Mouse (Mus musculus) hindbrain, embryonic 16.5 days (tissue): Measurements from ENCODE around the gene Tcta. TPM values are rescaled to one million over a fixed set of nuclear protein-coding genes. Genes with fewer than 3 reads are reported as not detected.
A peak's percentile ranks its signal among the peaks of the same experiment; 100 is the strongest.

ENCODE experiments used
- ATAC-seq: fragments of 200-750 bp; cut with Nextera tagmentation; 2 replicates; pipeline ENCODE4 v1.8.0; 2017; ENCODE audit warnings: moderate TSS enrichment, moderate library complexity
- H3K27ac ChIP-seq: fragments of 300-500 bp; sonication (generic); 2 replicates; pipeline ENCODE4 v1.5.1; 2014; ENCODE audit warnings: low read depth, mild to moderate bottlenecking, control low read depth, low read length, moderate library complexity
- H3K27me3 ChIP-seq: fragments of 300-500 bp; sonication (generic); replicated peaks from 2 replicates; pipeline ENCODE4 v1.6.1; 2014; ENCODE audit warnings: low read length; ENCODE audit not compliant: control insufficient read depth, insufficient read depth
- H3K36me3 ChIP-seq: fragments of 300-500 bp; sonication (generic); 2 replicates; pipeline ENCODE4 v1.6.1; 2014; ENCODE audit warnings: mild to moderate bottlenecking, low read length, moderate library complexity, mixed read lengths; ENCODE audit not compliant: control insufficient read depth, insufficient read depth
- H3K4me1 ChIP-seq: fragments of 300-500 bp; sonication (generic); 2 replicates; pipeline ENCODE4 v1.6.1; 2014; ENCODE audit warnings: low read depth, low read length; ENCODE audit not compliant: control insufficient read depth, insufficient read depth
- H3K4me2 ChIP-seq: fragments of 300-500 bp; sonication (generic); 2 replicates; pipeline ENCODE4 v1.6.1; 2014; ENCODE audit warnings: mild to moderate bottlenecking, low read length, control low read depth, moderate library complexity
- H3K4me3 ChIP-seq: fragments of 300-500 bp; sonication (generic); 2 replicates; pipeline ENCODE4 v1.5.1; 2014; ENCODE audit warnings: mild to moderate bottlenecking, low read length, control low read depth, moderate library complexity
- H3K9ac ChIP-seq: fragments of 300-500 bp; sonication (generic); 2 replicates; pipeline ENCODE4 v1.6.1; 2014; ENCODE audit warnings: low read depth, mild to moderate bottlenecking, control low read depth, low read length, moderate library complexity
- H3K9me3 ChIP-seq: fragments of 300-500 bp; sonication (generic); 2 replicates; pipeline ENCODE4 v1.6.1; 2014; ENCODE audit warnings: mild to moderate bottlenecking, low read length, moderate library complexity; ENCODE audit not compliant: control insufficient read depth
- WGBS: fragments of 180-500 bp; shearing (Covaris S2); extraction: QIAGEN DNeasy Blood & Tissue Kit; methylation state at CpG from one replicate; pipeline ENCODE4 v1.1.7; 2014; 5-methylcytosine and 5-hydroxymethylcytosine counted together
- polyA plus RNA-seq: library from polyadenylated mRNA; unstranded; fragments of >200 nt; fragmentation: Nextera tagmentation; extraction: Ambion mirVana; gene quantifications from 2 replicates; pipeline ENCODE4 v1.2.1, GENCODE M21; 2015

Tcta gene
- 51.6 and 57.2 TPM in 2 replicates for polyA plus RNA-seq

DNA sequence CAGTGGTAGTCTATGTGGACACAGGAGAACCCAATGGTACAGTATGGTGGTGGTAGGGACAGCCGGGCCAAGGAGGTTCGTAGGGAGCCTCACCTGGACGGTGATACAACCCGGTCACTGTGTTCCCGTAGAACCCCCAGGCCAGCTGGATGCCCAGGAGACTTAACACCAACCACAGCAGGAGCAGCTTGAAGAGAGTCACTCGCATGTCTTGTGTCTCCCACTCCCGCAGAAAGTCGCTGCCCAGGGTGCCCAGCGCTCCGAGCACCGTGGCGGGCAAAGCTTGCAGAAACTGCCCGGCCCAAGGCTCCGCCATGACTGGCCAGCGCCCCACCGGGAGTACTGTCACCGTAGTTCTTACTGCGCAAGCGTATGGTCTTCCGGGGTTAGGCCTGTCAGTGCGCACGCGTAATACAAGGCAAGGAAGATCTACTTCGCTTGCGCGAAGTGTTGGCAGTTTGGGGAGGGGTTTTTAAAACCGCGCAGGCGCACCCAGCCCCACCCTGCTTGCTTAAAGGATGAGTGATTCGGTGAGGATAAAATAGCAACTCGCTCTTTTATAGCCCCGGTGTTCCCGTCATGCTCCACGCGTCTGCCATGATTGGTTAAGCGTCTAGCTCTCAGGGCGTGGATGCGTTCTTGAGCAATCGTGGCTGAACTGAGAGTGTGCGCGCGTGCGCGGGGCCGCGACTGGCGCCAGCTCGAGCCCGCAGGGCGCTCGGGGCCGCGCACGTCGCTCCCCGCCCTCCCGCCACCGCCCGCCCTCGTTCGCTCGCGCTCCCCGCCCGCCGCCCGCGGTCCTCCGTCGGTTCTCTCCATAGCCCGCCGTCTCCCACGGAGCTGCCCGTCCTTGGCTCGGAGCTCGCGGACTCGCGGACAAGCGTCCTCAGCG, at the start of gene Tcta, which contains the start of gene Rhoa:
TSS of gene Tcta (minus strand) at position 532 of the 892 bp plus-strand sequence.
TSS of gene Rhoa (plus strand) at position 501 of the 892 bp plus-strand sequence.
- H3K4me3 ChIP-seq: peak within 1 kb of the TSS; percentile 79
- no peaks in the 10 kb centered on the region for H3K9me3 ChIP-seq
- H3K9ac ChIP-seq: peak within 1 kb of the TSS; percentile 97
- WGBS: 0% methylated on average over 80 of the region's 81 CpGs
- ATAC-seq: peak; percentile 98
- H3K36me3 ChIP-seq: peaks cover 19% of the 10 kb centered on the region
- peak within 1 kb of the TSS; percentile 96 for H3K4me2 ChIP-seq
- no peaks in the 10 kb centered on the region for H3K27me3 ChIP-seq
- peaks cover 28% of the 10 kb centered on the region for H3K4me1 ChIP-seq
- peak within 1 kb of the TSS; percentile 100 for H3K27ac ChIP-seq

DNA sequence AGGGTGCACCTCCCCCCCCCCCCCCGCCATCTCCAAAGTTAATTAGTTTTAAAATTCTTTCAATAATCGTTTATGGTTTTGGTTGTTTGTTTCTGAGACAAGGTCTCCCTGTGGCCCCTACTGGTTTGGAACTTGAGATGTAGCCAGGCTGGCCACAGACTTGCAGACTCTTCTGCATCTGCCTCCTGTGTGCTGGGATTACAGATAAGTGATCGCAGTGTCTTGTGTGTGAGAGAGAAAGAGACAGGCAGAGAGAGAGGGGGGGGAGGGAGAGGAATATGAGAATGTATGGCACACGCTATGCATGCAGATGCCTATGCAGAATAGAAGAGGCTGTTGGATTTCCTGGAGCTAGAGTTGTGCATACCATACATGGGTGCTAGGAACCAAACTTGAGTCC, 43.8 kb upstream of the Tcta start:
- Histone ChIP-seq H3K4me1 (peaks cover 11% of the 10 kb centered on the region), H3K4me2 (no peak overlapping the region), H3K9ac (no peak overlapping the region), H3K9me3 (no peaks in the 10 kb centered on the region), H3K4me3 (no peak overlapping the region), H3K27ac (no peak overlapping the region), H3K36me3 (peaks cover 34% of the 10 kb centered on the region), H3K27me3 (no peaks in the 10 kb centered on the region)
- 91% methylated on average over 4 of the region's 4 CpGs for WGBS
- no peak for ATAC-seq

DNA sequence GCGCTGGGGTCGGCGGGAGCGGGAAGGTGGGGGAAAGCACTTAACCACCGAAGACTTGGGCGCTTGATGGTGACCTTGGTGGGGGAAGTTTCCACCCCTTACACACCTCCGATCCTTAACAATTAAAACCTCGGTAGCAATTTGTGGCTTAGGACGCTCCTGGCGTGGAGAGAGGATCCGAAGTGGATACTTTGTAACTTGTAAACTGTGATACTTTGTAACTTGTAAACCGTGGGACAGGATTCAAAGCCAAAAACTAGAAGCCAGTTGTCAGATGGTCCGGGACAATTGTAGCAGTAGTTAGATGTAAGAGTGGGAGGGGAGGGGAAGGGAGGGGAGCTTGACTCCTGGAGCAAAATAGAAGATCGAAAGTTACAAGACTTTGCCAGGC, 42.3 kb upstream of the Tcta start:
- no peaks in the 10 kb centered on the region for H3K9me3 ChIP-seq
- peaks cover 11% of the 10 kb centered on the region for H3K4me1 ChIP-seq
- H3K27ac ChIP-seq: peak overlapping the region; percentile 98
- peaks cover 24% of the 10 kb centered on the region for H3K36me3 ChIP-seq
- ATAC-seq: no peak
- H3K27me3 ChIP-seq: no peaks in the 10 kb centered on the region
- H3K9ac ChIP-seq: peak overlapping the region; percentile 90
- H3K4me3 ChIP-seq: peak overlapping the region; percentile 99
- 7% methylated on average over 14 of the region's 14 CpGs for WGBS
- peak overlapping the region; percentile 92 for H3K4me2 ChIP-seq

DNA sequence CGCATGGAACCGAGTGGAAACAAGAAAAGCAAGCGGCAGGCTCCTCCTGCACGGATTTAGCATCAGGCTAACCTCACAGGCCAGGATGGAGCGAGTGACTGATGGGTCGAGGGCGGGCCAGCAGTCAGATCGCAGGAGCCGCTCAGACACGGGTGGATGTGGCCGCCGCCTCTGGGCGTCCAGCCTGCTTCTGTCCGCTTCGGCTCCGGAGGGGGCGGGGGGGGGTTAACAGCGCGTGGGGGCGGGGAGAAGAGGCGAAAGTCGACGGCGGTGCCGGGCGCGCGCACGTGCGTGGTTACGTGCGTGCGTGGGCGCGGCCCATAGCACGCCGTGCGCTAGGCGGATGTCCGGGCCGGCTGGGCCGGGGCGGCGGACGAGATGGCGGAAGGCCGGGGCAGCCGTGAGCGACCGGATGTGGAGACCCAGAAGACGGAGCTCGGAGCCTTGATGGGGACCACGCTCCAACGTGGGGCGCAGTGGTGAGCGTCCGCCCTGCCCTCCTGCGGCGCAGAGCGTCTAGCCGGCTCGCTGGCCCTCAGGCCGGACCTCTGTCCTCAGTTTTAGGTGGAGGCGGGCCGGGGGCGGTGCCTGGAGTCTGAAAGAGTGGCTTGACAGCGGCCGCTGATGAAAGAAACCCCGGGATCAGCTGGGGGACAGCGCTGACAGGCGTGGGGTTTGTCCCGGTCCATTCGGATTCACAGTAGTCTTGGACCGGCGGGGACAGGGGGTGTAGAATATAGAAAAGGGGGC, 41.8 kb upstream of the Tcta start, which contains the start of gene Usp4:
TSS of gene Usp4 (plus strand) at position 314 of the 750 bp plus-strand sequence.
- H3K27me3 ChIP-seq: no peaks in the 10 kb centered on the region
- H3K4me3 ChIP-seq: peak within 1 kb of the TSS; percentile 99
- H3K4me2 ChIP-seq: peak within 1 kb of the TSS; percentile 92
- peak within 1 kb of the TSS; percentile 90 for H3K9ac ChIP-seq
- WGBS: under 1% methylated on average over 55 of the region's 75 CpGs
- H3K4me1 ChIP-seq: peaks cover 11% of the 10 kb centered on the region
- no peaks in the 10 kb centered on the region for H3K9me3 ChIP-seq
- H3K36me3 ChIP-seq: peaks cover 20% of the 10 kb centered on the region
- H3K27ac ChIP-seq: peak within 1 kb of the TSS; percentile 98
- peak; percentile 97 for ATAC-seq

DNA sequence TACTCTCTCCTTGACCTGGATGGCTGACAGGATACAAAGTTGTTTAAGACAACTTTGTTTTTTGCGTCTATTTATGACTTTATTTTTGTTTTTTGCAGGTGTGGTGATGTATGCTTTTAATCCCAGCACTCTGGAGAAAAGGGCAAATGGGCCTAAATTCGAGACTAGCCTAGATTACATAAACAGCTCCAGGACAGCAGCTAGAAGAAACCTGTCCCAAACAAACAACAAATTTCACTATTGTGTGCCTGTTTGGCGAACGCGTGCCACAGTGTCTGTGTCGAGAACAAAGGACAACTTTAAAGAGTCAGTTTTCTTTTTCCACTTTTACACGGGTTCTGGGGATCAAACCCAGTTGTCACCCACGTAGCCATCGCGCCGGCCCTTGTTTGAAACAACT, 41.1 kb upstream of the Tcta start:
- peaks cover 17% of the 10 kb centered on the region for H3K36me3 ChIP-seq
- peak overlapping the region; percentile 98 for H3K27ac ChIP-seq
- WGBS: 5% methylated on average over 11 of the region's 11 CpGs
- no peak for ATAC-seq
- H3K9ac ChIP-seq: peak overlapping the region; percentile 90
- peak overlapping the region; percentile 92 for H3K4me2 ChIP-seq
- H3K27me3 ChIP-seq: no peaks in the 10 kb centered on the region
- no peaks in the 10 kb centered on the region for H3K9me3 ChIP-seq
- H3K4me3 ChIP-seq: peak overlapping the region; percentile 99
- peaks cover 11% of the 10 kb centered on the region for H3K4me1 ChIP-seq

DNA sequence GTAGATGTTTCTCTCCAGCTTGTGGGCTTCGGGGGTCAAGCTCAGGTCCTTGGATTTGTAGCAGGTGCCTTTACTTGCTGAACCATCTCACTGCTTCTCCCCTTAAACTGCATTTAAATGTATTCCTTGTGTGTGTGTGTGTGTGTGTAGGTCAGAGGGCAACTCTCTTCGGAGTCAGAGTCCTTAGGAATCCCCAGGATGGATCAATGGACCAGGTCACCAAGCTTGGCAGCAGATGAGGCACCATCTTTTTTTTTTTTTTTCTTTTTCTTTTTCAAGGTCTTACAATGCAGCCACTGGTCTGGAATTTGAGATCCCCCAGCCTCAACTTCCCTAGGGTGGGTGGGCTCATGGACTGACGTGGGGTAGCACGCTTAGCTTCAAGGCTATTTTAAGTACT, 38.5 kb upstream of the Tcta start:
- peaks cover 21% of the 10 kb centered on the region for H3K4me1 ChIP-seq
- no peaks in the 10 kb centered on the region for H3K36me3 ChIP-seq
- no peaks in the 10 kb centered on the region for H3K27me3 ChIP-seq
- no peak overlapping the region for H3K4me2 ChIP-seq
- H3K9me3 ChIP-seq: no peaks in the 10 kb centered on the region
- no peak overlapping the region for H3K27ac ChIP-seq
- no peak overlapping the region for H3K4me3 ChIP-seq
- WGBS: 85% methylated on average over 4 of the region's 4 CpGs
- ATAC-seq: no peak
- no peak overlapping the region for H3K9ac ChIP-seq

DNA sequence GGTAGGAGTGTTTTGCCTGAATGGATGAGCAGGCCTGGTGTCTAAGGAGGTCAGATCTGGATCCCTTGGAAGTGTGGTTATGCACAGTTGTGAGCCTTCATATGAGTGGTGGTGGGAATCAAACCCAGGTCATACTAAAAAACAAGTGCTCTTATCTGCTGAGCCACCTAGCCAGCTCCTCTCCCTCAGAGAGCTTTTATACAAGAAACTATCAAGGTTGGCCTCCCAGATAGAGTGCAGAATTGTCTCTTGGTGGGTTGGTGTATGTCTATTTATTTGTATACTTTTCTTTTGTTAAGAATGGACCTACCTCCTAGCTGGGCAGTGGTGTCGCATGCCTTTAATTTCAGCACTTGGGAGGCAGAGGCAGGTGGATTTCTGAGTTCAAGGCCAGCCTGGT, 37.9 kb upstream of the Tcta start:
- Histone ChIP-seq H3K4me3 (no peak overlapping the region), H3K4me1 (peaks cover 15% of the 10 kb centered on the region), H3K4me2 (no peak overlapping the region), H3K27ac (no peak overlapping the region), H3K9me3 (no peaks in the 10 kb centered on the region), H3K9ac (no peak overlapping the region), H3K36me3 (no peaks in the 10 kb centered on the region), H3K27me3 (no peaks in the 10 kb centered on the region)
- no peak for ATAC-seq
- WGBS: 88% methylated on average over 1 of the region's 1 CpGs

DNA sequence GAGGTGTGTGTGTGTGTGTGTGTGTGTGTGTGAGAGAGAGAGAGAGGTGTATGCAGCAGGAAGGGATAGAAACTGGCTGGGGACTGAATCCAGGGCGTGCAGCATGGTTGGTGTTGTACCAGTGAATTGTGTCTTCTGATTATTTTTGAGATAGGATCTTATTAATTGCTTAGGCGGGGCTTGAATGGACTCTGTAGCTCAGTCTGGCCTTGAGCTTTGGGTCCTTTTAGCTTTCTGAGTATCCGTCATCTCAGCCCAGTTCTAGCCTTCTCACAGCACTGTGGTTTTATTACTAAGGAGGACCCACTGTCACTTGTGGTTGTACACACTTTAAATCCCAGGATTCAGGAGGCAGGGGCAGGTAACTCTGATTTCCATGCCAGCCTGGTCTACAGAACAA, 37.4 kb upstream of the Tcta start:
- 89% methylated on average over 3 of the region's 3 CpGs for WGBS
- Histone ChIP-seq H3K27ac (no peak overlapping the region), H3K36me3 (no peaks in the 10 kb centered on the region), H3K9ac (no peak overlapping the region), H3K4me2 (no peak overlapping the region), H3K4me1 (peaks cover 13% of the 10 kb centered on the region), H3K4me3 (no peak overlapping the region), H3K9me3 (no peaks in the 10 kb centered on the region), H3K27me3 (no peaks in the 10 kb centered on the region)
- ATAC-seq: no peak

DNA sequence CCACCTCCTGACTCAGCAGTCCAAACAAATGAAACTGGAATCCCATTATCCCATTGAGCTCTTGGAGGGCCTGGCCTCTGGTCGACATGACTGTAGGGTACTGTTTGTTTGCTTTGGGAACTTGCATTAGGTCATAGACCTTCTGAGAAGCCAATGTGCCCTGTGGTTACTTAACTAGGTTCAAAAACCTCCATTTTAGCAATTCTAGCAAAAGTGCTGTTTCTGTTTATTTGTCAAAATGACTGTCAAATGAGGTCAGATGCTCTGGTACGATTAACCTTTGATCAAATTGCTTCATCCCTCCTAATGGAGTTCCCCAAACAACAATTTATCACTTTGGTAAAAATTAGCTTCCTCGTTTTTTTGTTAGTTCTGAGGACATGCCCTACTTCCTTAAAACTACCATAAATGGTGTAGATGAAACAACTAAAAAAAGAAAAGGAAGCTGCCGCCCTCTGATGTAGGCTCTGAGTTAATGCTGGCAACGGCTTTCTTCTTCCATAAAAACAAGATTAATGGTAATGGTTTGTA, 36.4 kb upstream of the Tcta start:
- WGBS: 46% methylated on average over 5 of the region's 5 CpGs

More for the DNA sequence above, 36.4 kb upstream of the Tcta start:
- H3K4me1 ChIP-seq: peaks cover 12% of the 10 kb centered on the region
- H3K36me3 ChIP-seq: no peaks in the 10 kb centered on the region
- H3K9ac ChIP-seq: no peak overlapping the region
- no peaks in the 10 kb centered on the region for H3K27me3 ChIP-seq
- H3K27ac ChIP-seq: no peak overlapping the region
- no peak for ATAC-seq
- no peak overlapping the region for H3K4me2 ChIP-seq
- H3K4me3 ChIP-seq: no peak overlapping the region
- H3K9me3 ChIP-seq: no peaks in the 10 kb centered on the region
